Mouse (Mus musculus) heart, adult 2 months (tissue): ENCODE data around the gene Uty. TPM values are rescaled to one million over a fixed set of nuclear protein-coding genes. Genes with fewer than 3 reads are reported as not detected.

ENCODE experiments used
- DNase-seq, 2 experiments: peaks; one replicate each; pipeline ENCODE4 v3.0.0; 2021
- H3K27ac ChIP-seq: fragments of 200-600 bp; 2 replicates; pipeline ENCODE4 v1.8.1; 2022
- H3K27me3 ChIP-seq: fragments of 200-500 bp; 2 replicates; pipeline ENCODE4 v1.6.1; 2012; ENCODE audit warnings: mild to moderate bottlenecking, low read length, inconsistent platforms, mixed read lengths; ENCODE audit not compliant: control insufficient read depth, insufficient read depth
- H3K36me3 ChIP-seq: fragments of 200-500 bp; 2 replicates; pipeline ENCODE4 v1.6.1; 2012; ENCODE audit warnings: low read length, inconsistent platforms; ENCODE audit not compliant: control insufficient read depth, insufficient read depth
- H3K4me1 ChIP-seq: fragments of 200-500 bp; 2 replicates; pipeline ENCODE4 v1.6.1; 2011; ENCODE audit warnings: low read length; ENCODE audit not compliant: control insufficient read depth, insufficient read depth
- H3K4me3 ChIP-seq: fragments of 200-600 bp; 2 replicates; pipeline ENCODE4 v1.8.1; 2022
- H3K79me2 ChIP-seq: fragments of 200-500 bp; replicated peaks from 2 replicates; pipeline ENCODE4 v1.6.1; 2012; ENCODE audit warnings: mild to moderate bottlenecking, inconsistent platforms, low read length, moderate library complexity, mixed read lengths; ENCODE audit not compliant: control insufficient read depth, insufficient read depth
- H3K9ac ChIP-seq: fragments of 200-500 bp; 2 replicates; pipeline ENCODE4 v1.6.1; 2012; ENCODE audit warnings: low read depth, mild to moderate bottlenecking, control low read depth, inconsistent platforms, low read length, mixed read lengths
- CTCF ChIP-seq: fragments of 200-600 bp; IDR thresholded peaks from 2 replicates; pipeline ENCODE4 v1.8.1; 2022; ENCODE audit warnings: antibody characterized with exemption, mild to moderate bottlenecking, moderate library complexity
- EP300 ChIP-seq: fragments of 200-500 bp; IDR thresholded peaks from 2 replicates; pipeline ENCODE4 v1.6.1; 2011; ENCODE audit warnings: low read depth, low read length, control low read depth; ENCODE audit not compliant: insufficient read depth
- POLR2A ChIP-seq: fragments of 200-500 bp; IDR thresholded peaks from 2 replicates; pipeline ENCODE4 v1.6.1; 2011; ENCODE audit warnings: mild to moderate bottlenecking, low read depth, low read length, control low read depth; ENCODE audit not compliant: insufficient read depth
- WGBS: fragments of 180-500 bp; shearing (Covaris S2); methylation state at CpG from one replicate; pipeline ENCODE4 v1.1.7; 2018; 5-methylcytosine and 5-hydroxymethylcytosine counted together
- intact Hi-C: fragments of 180-260 bp; cut with DNase I; formaldehyde crosslinking; loops from one replicate; pipeline ENCODE4 v1.15.1; 2025
- long read RNA-seq: library from polyadenylated mRNA; stranded (forward); transcript quantifications from one replicate; pipeline ENCODE4 v2.0.0, GENCODE M21; 2021
- polyA plus RNA-seq: library from polyadenylated mRNA; depleted of rRNA; stranded (reverse); fragments of >200 nt; gene quantifications from 2 replicates; pipeline ENCODE4 v1.2.3, GENCODE M21; 2012; rRNA removed
- total RNA-seq, 2 experiments: library from RNA; stranded (reverse); gene quantifications; 2 replicates each; pipeline ENCODE4 v1.2.3; 2021

Gene Uty
- total RNA-seq (10 to 100 TPM in 1 of 2 experiments, not detected in 1; 21.1 TPM), polyA plus RNA-seq (4.1 TPM in 1 of 2 replicates, not detected in the other)
- long read RNA-seq, result 0 reads

- Histone ChIP-seq H3K36me3 (no peaks in the 10 kb centered on the region), H3K4me1 (no peaks in the 10 kb centered on the region), H3K9ac (peak within 1 kb of the TSS; percentile 77), H3K79me2 (no peaks in the 10 kb centered on the region), H3K4me3 (no peak within 1 kb of the TSS), H3K27me3 (no peaks in the 10 kb centered on the region), H3K27ac (no peak within 1 kb of the TSS)
- TF ChIP-seq POLR2A (peak; percentile 67), EP300 (0 out of 2 replicates have a peak, but pooled peaks have one; percentile 49), CTCF (no peak)
- DNase-seq, result peak in 1 of 2 experiments; percentile 83
- 2% methylated on average over 17 of the region's 21 CpGs for WGBS
- intact Hi-C loops, result no loop called here
Measured at GRCm38 (mm10) chrY:1245426-1245863, at the start of gene Uty. Gene Uty, minus strand, starts transcription at chrY:1245759.

DNA sequence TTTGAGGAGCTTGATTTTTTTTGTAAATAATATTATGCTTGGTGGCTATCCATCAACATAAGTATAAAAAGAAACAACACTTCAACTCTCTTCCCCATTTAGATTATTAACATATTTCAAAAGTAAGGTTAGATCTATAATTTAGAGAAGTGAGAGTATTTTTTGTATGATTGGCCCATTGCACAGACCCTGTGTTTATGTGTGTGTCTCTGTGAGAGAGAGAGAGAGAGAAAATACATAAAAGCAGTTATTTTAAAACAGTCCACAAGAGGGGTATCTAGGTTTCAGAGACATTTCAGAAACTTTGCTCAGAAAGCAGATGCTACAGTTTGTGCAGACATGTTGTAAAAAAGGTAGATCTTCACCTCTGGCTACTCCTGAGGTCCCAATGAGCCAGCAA lies 48.1 kb upstream of the Uty start:
- intact Hi-C loops, result no loop called here
- H3K36me3 ChIP-seq, result no peaks in the 10 kb centered on the region
- no peak overlapping the region for H3K4me3 ChIP-seq
- no peak for DNase-seq
- H3K27me3 ChIP-seq, result no peaks in the 10 kb centered on the region
- H3K79me2 ChIP-seq, result no peaks in the 10 kb centered on the region
- TF ChIP-seq CTCF (no peak), POLR2A (no peak), EP300 (no peak)
- no peak overlapping the region for H3K27ac ChIP-seq
- no peaks in the 10 kb centered on the region for H3K4me1 ChIP-seq
- H3K9ac ChIP-seq, result no peak overlapping the region

- TF ChIP-seq EP300, result no peak
- TF ChIP-seq POLR2A, result no peak
- TF ChIP-seq CTCF, result no peak
- H3K79me2 ChIP-seq, result no peaks in the 10 kb centered on the region
- peak within 1 kb of the TSS; percentile 79 for H3K9ac ChIP-seq
- H3K4me1 ChIP-seq, result no peaks in the 10 kb centered on the region; the same call in 1 of the 2 replicates
- no peak within 1 kb of the TSS for H3K4me3 ChIP-seq
- no peak within 1 kb of the TSS for H3K27ac ChIP-seq
- DNase-seq, result peak in 1 of 2 experiments; percentile 83
- no peaks in the 10 kb centered on the region; the same call in 1 of the 2 replicates for H3K36me3 ChIP-seq
- H3K27me3 ChIP-seq, result no peaks in the 10 kb centered on the region
- WGBS, result 5% methylated on average over 25 of the region's 31 CpGs
- intact Hi-C loops, result no loop called here
Measured at GRCm38 (mm10) chrY:1286171-1286795, 40.7 kb upstream of the Uty start, which contains the start of gene Ddx3y. Gene Ddx3y, minus strand, starts transcription at chrY:1286629.

DNA sequence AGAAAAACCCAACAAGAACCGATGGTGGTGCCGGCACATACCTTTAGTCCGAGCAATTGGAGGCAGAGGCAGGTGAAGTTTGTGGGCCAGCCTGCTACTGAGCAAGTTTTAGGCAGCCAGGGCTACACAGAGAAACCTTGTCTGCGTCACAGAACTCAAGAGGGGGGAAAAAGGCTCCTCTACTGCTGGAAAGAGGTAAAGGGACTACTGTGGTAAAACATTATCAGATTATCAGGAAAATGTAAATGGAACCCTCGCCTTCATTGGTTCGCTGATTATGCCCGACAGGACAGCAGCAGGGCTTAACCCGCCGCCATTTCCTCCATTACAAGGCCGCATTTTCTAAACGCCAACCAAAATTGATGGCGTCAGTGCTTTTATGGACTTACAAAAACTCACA lies 40.2 kb upstream of the Uty start:
- peak overlapping the region; percentile 79 for H3K9ac ChIP-seq
- H3K4me1 ChIP-seq, result no peaks in the 10 kb centered on the region; the same call in 1 of the 2 replicates
- H3K36me3 ChIP-seq, result no peaks in the 10 kb centered on the region; the same call in 1 of the 2 replicates
- H3K27me3 ChIP-seq, result no peaks in the 10 kb centered on the region
- intact Hi-C loops, result no loop called here
- H3K27ac ChIP-seq, result no peak overlapping the region
- peak in 1 of 2 experiments; percentile 41 for DNase-seq
- H3K79me2 ChIP-seq, result no peaks in the 10 kb centered on the region
- TF ChIP-seq POLR2A (no peak), EP300 (no peak), CTCF (no peak)
- WGBS, result 7% methylated on average over 11 of the region's 12 CpGs
- H3K4me3 ChIP-seq, result no peak overlapping the region

GRCm38 (mm10) chrY:1246117-1246516 lies 558 bp upstream of the Uty start:
- WGBS, result 31% methylated on average over 4 of the region's 6 CpGs

DNA sequence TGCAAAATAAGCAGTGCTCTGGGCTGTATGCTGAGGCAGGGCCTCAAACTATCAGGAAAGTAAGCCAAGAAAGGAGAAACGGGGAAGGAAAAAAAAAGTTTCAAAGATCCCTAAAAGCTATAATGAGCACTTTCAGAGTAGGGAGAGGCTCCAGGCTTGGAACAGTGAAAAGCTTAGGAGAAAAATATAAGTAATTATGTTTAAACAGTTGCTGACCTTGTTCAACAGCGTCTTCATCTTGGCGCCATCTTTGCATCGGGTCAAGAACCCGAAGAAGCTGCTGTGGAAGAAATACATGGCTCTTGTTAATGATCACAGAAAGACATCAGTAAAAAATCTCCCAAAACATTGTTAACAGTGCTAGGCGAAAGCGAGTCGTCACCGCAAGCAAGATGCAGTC lies 619 bp downstream of the Uty start:
- Histone ChIP-seq H3K27ac (no peak overlapping the region), H3K36me3 (no peaks in the 10 kb centered on the region), H3K4me1 (no peaks in the 10 kb centered on the region), H3K4me3 (no peak overlapping the region), H3K27me3 (no peaks in the 10 kb centered on the region), H3K79me2 (no peaks in the 10 kb centered on the region), H3K9ac (peak overlapping the region; percentile 77)
- intact Hi-C loops, result no loop called here
- TF ChIP-seq EP300 (no peak), POLR2A (no peak), CTCF (no peak)
- DNase-seq, result no peak
- WGBS, result 0% methylated on average over 4 of the region's 9 CpGs

More at GRCm38 (mm10) chrY:1246117-1246516, 558 bp upstream of the Uty start:
- intact Hi-C loops, result no loop called here
- no peaks in the 10 kb centered on the region for H3K4me1 ChIP-seq
- H3K79me2 ChIP-seq, result no peaks in the 10 kb centered on the region
- no peak overlapping the region for H3K4me3 ChIP-seq
- H3K27ac ChIP-seq, result no peak overlapping the region
- no peak overlapping the region for H3K9ac ChIP-seq
- no peaks in the 10 kb centered on the region for H3K36me3 ChIP-seq
- no peak for TF ChIP-seq POLR2A
- no peak for TF ChIP-seq CTCF
- no peak for TF ChIP-seq EP300
- DNase-seq, result no peak
- H3K27me3 ChIP-seq, result no peaks in the 10 kb centered on the region
